Mouse (Mus musculus) limb, embryonic 14.5 days (tissue): ENCODE measurements around the gene Ube2q2. TPM values are rescaled to one million over a fixed set of nuclear protein-coding genes. Genes with fewer than 3 reads are reported as not detected.

Source experiments
- ATAC-seq: fragments of 200-750 bp; cut with Nextera tagmentation; 2 replicates; pipeline ENCODE4 v1.8.0; 2017; ENCODE audit warnings: low read depth, moderate number of reproducible peaks, moderate TSS enrichment; ENCODE audit not compliant: low FRiP score
- DNase-seq: peaks from one replicate; pipeline ENCODE4 v3.0.0-alpha.2; 2015; ENCODE audit warnings: low spot score
- H3K27ac ChIP-seq: fragments of 300-500 bp; sonication (generic); replicated peaks from 2 replicates; pipeline ENCODE4 v1.5.1; 2014; ENCODE audit warnings: low read depth, mild to moderate bottlenecking, low read length, moderate library complexity, mixed read lengths
- H3K27me3 ChIP-seq: fragments of 300-500 bp; sonication (generic); 2 replicates; pipeline ENCODE4 v1.6.1; 2014; ENCODE audit warnings: low read length, mixed read lengths; ENCODE audit not compliant: control insufficient read depth, insufficient read depth
- H3K36me3 ChIP-seq: fragments of 300-500 bp; sonication (generic); 2 replicates; pipeline ENCODE4 v1.6.1; 2014; ENCODE audit warnings: mild to moderate bottlenecking, low read length, moderate library complexity, mixed read lengths; ENCODE audit not compliant: control insufficient read depth, insufficient read depth
- H3K4me1 ChIP-seq: fragments of 300-500 bp; sonication (generic); 2 replicates; pipeline ENCODE4 v1.6.1; 2014; ENCODE audit warnings: antibody characterized with exemption, low read length, mixed read lengths; ENCODE audit not compliant: control insufficient read depth, insufficient read depth
- H3K4me2 ChIP-seq: fragments of 300-500 bp; sonication (generic); replicated peaks from 2 replicates; pipeline ENCODE4 v1.6.1; 2014; ENCODE audit warnings: low read depth, mild to moderate bottlenecking, low read length, moderate library complexity; ENCODE audit not compliant: severe bottlenecking
- H3K4me3 ChIP-seq: fragments of 300-500 bp; sonication (generic); replicated peaks from 2 replicates; pipeline ENCODE4 v1.5.1; 2014; ENCODE audit warnings: low read length
- H3K9ac ChIP-seq: fragments of 300-500 bp; sonication (generic); 2 replicates; pipeline ENCODE4 v1.6.1; 2014; ENCODE audit warnings: mild to moderate bottlenecking, low read depth, low read length, moderate library complexity; ENCODE audit not compliant: severe bottlenecking
- H3K9me3 ChIP-seq: fragments of 300-500 bp; sonication (generic); 2 replicates; pipeline ENCODE4 v1.6.1; 2016; ENCODE audit warnings: low read length; ENCODE audit not compliant: control insufficient read depth
- POLR2A ChIP-seq: fragments of 200-500 bp; IDR thresholded peaks from 2 replicates; pipeline ENCODE4 v1.8.0; 2012; ENCODE audit warnings: inconsistent platforms, mild to moderate bottlenecking, moderate library complexity, borderline replicate concordance; ENCODE audit not compliant: insufficient read depth, insufficient read length; ENCODE audit errors: extremely low read depth
- whole genome bisulfite sequencing: fragments of 180-500 bp; shearing (Covaris S2); extraction: QIAGEN DNeasy Blood & Tissue Kit; methylation state at CpG from one replicate; pipeline ENCODE4 v1.1.7; 2014; 5-methylcytosine and 5-hydroxymethylcytosine counted together
- polyA plus RNA-seq, 2 experiments: library from polyadenylated mRNA; depleted of rRNA in 1 of 2; stranded (reverse) in 1 of 2; unstranded in 1 of 2; fragments of >200 nt; fragmentation: Nextera tagmentation in 1 of 2; extraction: Ambion mirVana in 1 of 2; gene quantifications; 2 replicates each; pipeline versions ENCODE4 v1.2.1 to v1.2.3; 2012 to 2014

Gene Ube2q2
- polyA plus RNA-seq, 2 experiments: 19.8 to 40.6 TPM

- no peak overlapping the region for H3K4me2 ChIP-seq
- no peak overlapping the region for H3K9ac ChIP-seq
- no peaks in the 10 kb centered on the region for H3K27me3 ChIP-seq
- 68% methylated on average over 4 of the region's 4 CpGs for WGBS
- H3K36me3 ChIP-seq: no peaks in the 10 kb centered on the region
- DNase-seq (no peak), ATAC-seq (no peak)
- no peak overlapping the region for H3K4me3 ChIP-seq
- no peak overlapping the region for H3K27ac ChIP-seq
- TF ChIP-seq POLR2A: no peak
- H3K4me1 ChIP-seq: no peaks in the 10 kb centered on the region
- H3K9me3 ChIP-seq: no peaks in the 10 kb centered on the region
These were observed 107.0 kb downstream of the Ube2q2 start for GRCm38 (mm10) chr9:55255604-55256003.

DNA sequence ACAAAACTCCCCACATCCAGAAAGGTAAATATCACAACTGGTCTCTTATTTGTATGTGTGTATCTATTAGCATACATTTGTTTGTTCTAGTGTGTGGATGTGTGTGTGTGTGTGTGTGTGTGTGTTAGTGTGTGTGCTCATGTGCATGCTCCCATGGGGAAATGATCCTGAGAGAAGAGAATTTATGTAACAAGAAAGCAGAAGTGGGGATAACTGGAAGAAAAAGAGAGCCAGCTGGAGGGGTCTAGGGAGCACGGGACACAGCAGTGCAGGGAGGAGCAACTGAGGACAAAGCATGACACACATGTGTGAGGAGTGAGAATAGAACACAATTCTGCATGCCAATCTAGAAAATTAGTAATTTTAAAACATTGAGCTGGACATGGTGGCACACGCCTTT lies 108.5 kb downstream of the Ube2q2 start:
- DNase-seq: no peak
- 90% methylated on average over 2 of the region's 2 CpGs for WGBS
- H3K36me3 ChIP-seq: no peaks in the 10 kb centered on the region
- H3K4me1 ChIP-seq: no peaks in the 10 kb centered on the region
- H3K4me2 ChIP-seq: no peak overlapping the region
- ATAC-seq: no peak
- H3K27me3 ChIP-seq: no peaks in the 10 kb centered on the region
- no peak overlapping the region for H3K9ac ChIP-seq
- no peaks in the 10 kb centered on the region for H3K9me3 ChIP-seq
- no peak overlapping the region for H3K27ac ChIP-seq
- H3K4me3 ChIP-seq: no peak overlapping the region
- TF ChIP-seq POLR2A: no peak

Other genes starting within 250 kb of the Ube2q2 start
- 4.3 and 4.5 TPM in 2 replicates for gene Hykk, start 231.6 kb upstream of the Ube2q2 start, polyA plus RNA-seq (2012; rRNA removed)
- 5.9 TPM in 2 replicates for gene Hykk, start 231.6 kb upstream of the Ube2q2 start, polyA plus RNA-seq (2014; fragmentation: Nextera tagmentation; extraction: Ambion mirVana)
- 198 and 221 TPM in 2 replicates for gene Psma4, start 198.1 kb upstream of the Ube2q2 start, polyA plus RNA-seq (2012; rRNA removed)
- gene Psma4, start 198.1 kb upstream of the Ube2q2 start, polyA plus RNA-seq (2014; fragmentation: Nextera tagmentation; extraction: Ambion mirVana): 296 and 297 TPM in 2 replicates
- gene AY074887, start 197.9 kb upstream of the Ube2q2 start, polyA plus RNA-seq (2012; rRNA removed): 0.20 TPM in 1 of 2 replicates, not detected in the other
- gene AY074887, start 197.9 kb upstream of the Ube2q2 start, polyA plus RNA-seq (2014; fragmentation: Nextera tagmentation; extraction: Ambion mirVana): 0.43 and 1.2 TPM in 2 replicates
- 1.5 and 2.1 TPM in 2 replicates for gene Chrna5, start 168.0 kb upstream of the Ube2q2 start, polyA plus RNA-seq (2012; rRNA removed)
- gene Chrna5, start 168.0 kb upstream of the Ube2q2 start, polyA plus RNA-seq (2014; fragmentation: Nextera tagmentation; extraction: Ambion mirVana): 1.4 and 2.6 TPM in 2 replicates
- gene Chrna3, start 122.3 kb upstream of the Ube2q2 start, polyA plus RNA-seq (2012; rRNA removed): 0.05 and 0.18 TPM in 2 replicates
- 0.14 and 0.18 TPM in 2 replicates for gene Chrna3, start 122.3 kb upstream of the Ube2q2 start, polyA plus RNA-seq (2014; fragmentation: Nextera tagmentation; extraction: Ambion mirVana)
- gene Chrnb4, start 100.1 kb upstream of the Ube2q2 start, polyA plus RNA-seq (2012; rRNA removed): 0.57 and 0.85 TPM in 2 replicates
- 0.18 and 0.39 TPM in 2 replicates for gene Chrnb4, start 100.1 kb upstream of the Ube2q2 start, polyA plus RNA-seq (2014; fragmentation: Nextera tagmentation; extraction: Ambion mirVana)
- 23.6 and 27.2 TPM in 2 replicates for gene Fbxo22, start 60.1 kb downstream of the Ube2q2 start, polyA plus RNA-seq (2012; rRNA removed)
- gene Fbxo22, start 60.1 kb downstream of the Ube2q2 start, polyA plus RNA-seq (2014; fragmentation: Nextera tagmentation; extraction: Ambion mirVana): 47.6 and 50.2 TPM in 2 replicates
- 0.99 and 1.1 TPM in 2 replicates for gene Nrg4, start 178.0 kb downstream of the Ube2q2 start, polyA plus RNA-seq (2012; rRNA removed)
- 1.6 and 1.8 TPM in 2 replicates for gene Nrg4, start 178.0 kb downstream of the Ube2q2 start, polyA plus RNA-seq (2014; fragmentation: Nextera tagmentation; extraction: Ambion mirVana)
- gene Tmem266, start 178.1 kb downstream of the Ube2q2 start, polyA plus RNA-seq (2012; rRNA removed): 1.3 and 2.0 TPM in 2 replicates
- gene Tmem266, start 178.1 kb downstream of the Ube2q2 start, polyA plus RNA-seq (2014; fragmentation: Nextera tagmentation; extraction: Ambion mirVana): 0.40 and 0.66 TPM in 2 replicates